Mouse (Mus musculus) kidney, adult 2 months (tissue): Measurements from ENCODE around the gene Pcbp2.

Source experiments
- CTCF ChIP-seq: fragments of 200-500 bp; conservative IDR thresholded peaks from 2 replicates; pipeline ENCODE4 v1.5.1; 2011; ENCODE audit warnings: low read depth, mild to moderate bottlenecking, control low read depth, low read length, moderate library complexity, mixed read lengths; ENCODE audit not compliant: insufficient read depth, insufficient read length
- POLR2A ChIP-seq: fragments of 200-500 bp; IDR thresholded peaks from one replicate; pipeline ENCODE4 v1.6.1; 2011; ENCODE audit warnings: low read depth, low read length, control low read depth

GRCm38 (mm10) chr15:102503447-102503846 is 33.1 kb downstream of the Pcbp2 start, which contains the start of gene Gm10337:
- TF ChIP-seq CTCF (no peak), POLR2A (no peak)
